Comparison of ENCODE assay signal across 20 mouse cellular contexts in genomic region chr6:67045424-67045823, GRCm38 (mm10).
"Had no signal": no experiment of that assay in that cellular context is flagged by ENCODE, and none has a peak within 500 bp of the region (broad histone marks: within the 10 kb centered on the region; RNA-seq: fewer than 3 reads in every experiment).

No protein-coding gene starts in this region.

- ATAC-seq: lung, postnatal 0 days; midbrain, embryonic 16.5 days had no signal

- H3K36me3 ChIP-seq: lung, embryonic 15.5 days; midbrain, embryonic 10.5 days; midbrain, embryonic 12.5 days; neural tube, embryonic 13.5 days; neural tube, embryonic 15.5 days; stomach, embryonic 15.5 days had no signal

- H3K27ac ChIP-seq: lung, embryonic 15.5 days; macrophage; midbrain, embryonic 10.5 days; midbrain, embryonic 12.5 days; neural tube, embryonic 13.5 days; neural tube, embryonic 15.5 days; stomach, embryonic 15.5 days; stomach, postnatal 0 days had no signal

- H3K9me3 ChIP-seq: lung, embryonic 15.5 days; megakaryocyte, embryonic 14.5 days; midbrain, embryonic 10.5 days; midbrain, embryonic 12.5 days; neural tube, embryonic 13.5 days; neural tube, embryonic 15.5 days; stomach, embryonic 15.5 days had no signal

- H3K27me3 ChIP-seq: lung, embryonic 15.5 days; megakaryocyte, embryonic 14.5 days; midbrain, embryonic 12.5 days; neural tube, embryonic 13.5 days; neural tube, embryonic 15.5 days; stomach, embryonic 15.5 days had no signal

- DNase-seq: lung, adult 2 months; lung, postnatal 14 days; lung, postnatal 36 days; midbrain, embryonic 14.5 days; right cerebral cortex, postnatal 14 days; thymus, adult 2 months; thymus, postnatal 25 days; thymus, postnatal 4 days had no signal

- H3K4me3 ChIP-seq: lung, embryonic 15.5 days; megakaryocyte, embryonic 14.5 days; midbrain, embryonic 10.5 days; midbrain, embryonic 12.5 days; myocyte; neural tube, embryonic 13.5 days; neural tube, embryonic 15.5 days; stomach, embryonic 15.5 days had no signal

- H3K9ac ChIP-seq: lung, embryonic 15.5 days; midbrain, embryonic 12.5 days; neural tube, embryonic 13.5 days; neural tube, embryonic 15.5 days; stomach, embryonic 15.5 days had no signal
